Mouse (Mus musculus): ENCODE data around the gene Efr3b. TPM values are rescaled to one million over a fixed set of nuclear protein-coding genes. Genes with fewer than 3 reads are reported as not detected.
A peak's percentile ranks its signal among the peaks of the same experiment; 100 is the strongest.

The Efr3b gene
- polyA plus RNA-seq, 1 experiment = 3.2 TPM

DNA sequence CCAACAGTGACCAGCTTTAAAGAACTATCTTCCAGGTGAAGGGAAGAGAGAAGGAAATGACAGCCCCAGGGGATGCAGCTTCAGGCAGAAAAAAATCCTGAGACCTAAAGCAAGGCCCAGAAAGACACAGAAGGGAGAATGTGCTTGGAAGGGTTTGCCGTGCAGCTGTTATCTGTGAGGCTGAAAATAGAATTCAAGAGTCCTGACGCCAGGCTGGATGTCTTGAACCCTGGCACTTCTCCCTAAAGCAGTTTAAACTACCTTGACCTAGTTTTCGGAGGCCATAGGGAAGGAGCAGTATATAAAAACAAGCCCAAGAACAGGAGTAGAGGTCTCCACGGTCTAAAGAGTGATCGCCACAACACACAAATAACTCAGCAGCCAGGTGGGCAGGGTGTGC lies 3.7 kb upstream of the Efr3b start:
- Histone ChIP-seq H3K4me1 (ENCODE audit: control insufficient read depth, insufficient read depth, low read length) (no peaks in the 10 kb centered on the region), H3K27ac (ENCODE audit: insufficient read depth, low read depth, low read length) (no peak overlapping the region), H3K4me3 (ENCODE audit: insufficient read depth, low read length) (no peak overlapping the region)
- TF ChIP-seq CTCF (IDR thresholded peaks at IDR 0.05; ENCODE audit: low read depth, low read length) = no peak
- TF ChIP-seq POLR2A (IDR thresholded peaks at IDR 0.05; ENCODE audit: borderline replicate concordance, low read depth, low read length) = no peak

GRCm38 (mm10) chr12:4039046-4039445 lies 331 bp upstream of the Efr3b start:
- Histone ChIP-seq H3K27ac (ENCODE audit: insufficient read depth, low read depth, low read length) (no peak overlapping the region), H3K4me1 (ENCODE audit: control insufficient read depth, insufficient read depth, low read length) (peaks cover 7% of the 10 kb centered on the region), H3K4me3 (ENCODE audit: insufficient read depth, low read length) (peak overlapping the region; percentile 72)
- TF ChIP-seq POLR2A (IDR thresholded peaks at IDR 0.05; ENCODE audit: borderline replicate concordance, low read depth, low read length) (no peak), CTCF (IDR thresholded peaks at IDR 0.05; ENCODE audit: low read depth, low read length) (no peak)

GRCm38 (mm10) chr12:4037511-4037910 lies 1.2 kb downstream of the Efr3b start:
- no peak for TF ChIP-seq POLR2A (IDR thresholded peaks at IDR 0.05; ENCODE audit: borderline replicate concordance, low read depth, low read length)
- no peak for TF ChIP-seq CTCF (IDR thresholded peaks at IDR 0.05; ENCODE audit: low read depth, low read length)
- Histone ChIP-seq H3K4me1 (ENCODE audit: control insufficient read depth, insufficient read depth, low read length) (peaks cover 7% of the 10 kb centered on the region), H3K27ac (ENCODE audit: insufficient read depth, low read depth, low read length) (no peak overlapping the region), H3K4me3 (ENCODE audit: insufficient read depth, low read length) (0 out of 2 replicates have a peak overlapping the region, but pooled peaks have one; percentile 72)

DNA sequence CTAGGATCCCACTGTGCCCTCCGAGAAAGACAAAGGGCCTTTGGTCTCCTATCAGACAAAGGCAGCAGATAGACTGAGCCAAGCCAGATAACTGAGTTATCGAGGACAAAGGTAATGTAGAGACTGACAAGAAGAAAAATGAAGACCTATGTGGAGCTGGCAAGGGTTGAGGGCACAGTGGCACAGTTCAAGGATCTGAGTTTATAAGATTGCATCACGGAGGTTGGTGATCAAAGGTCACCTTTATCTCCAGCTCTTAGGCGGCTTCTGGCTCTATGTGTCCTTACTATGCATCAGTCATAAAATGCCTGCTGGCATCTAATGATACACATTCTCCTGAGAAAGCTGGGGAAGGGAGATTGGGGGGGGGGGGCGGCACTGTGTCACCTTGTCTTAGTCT lies 2.6 kb downstream of the Efr3b start:
- peaks cover 9% of the 10 kb centered on the region for H3K4me1 ChIP-seq (ENCODE audit: control insufficient read depth, insufficient read depth, low read length)
- H3K4me3 ChIP-seq (ENCODE audit: insufficient read depth, low read length) = no peak overlapping the region
- no peak for TF ChIP-seq CTCF (IDR thresholded peaks at IDR 0.05; ENCODE audit: low read depth, low read length)
- no peak for TF ChIP-seq POLR2A (IDR thresholded peaks at IDR 0.05; ENCODE audit: borderline replicate concordance, low read depth, low read length)
- H3K27ac ChIP-seq (ENCODE audit: insufficient read depth, low read depth, low read length) = no peak overlapping the region

GRCm38 (mm10) chr12:4029064-4029463 lies 9.7 kb downstream of the Efr3b start:
- H3K4me1 ChIP-seq (ENCODE audit: control insufficient read depth, insufficient read depth, low read length) = peaks cover 28% of the 10 kb centered on the region
- TF ChIP-seq POLR2A (IDR thresholded peaks at IDR 0.05; ENCODE audit: borderline replicate concordance, low read depth, low read length) = no peak
- H3K27ac ChIP-seq (ENCODE audit: insufficient read depth, low read depth, low read length) = no peak overlapping the region
- H3K4me3 ChIP-seq (ENCODE audit: insufficient read depth, low read length) = no peak overlapping the region

- Histone ChIP-seq H3K4me3 (ENCODE audit: insufficient read depth, low read length) (no peak overlapping the region), H3K4me1 (ENCODE audit: control insufficient read depth, insufficient read depth, low read length) (peaks cover 30% of the 10 kb centered on the region), H3K27ac (ENCODE audit: insufficient read depth, low read depth, low read length) (no peak overlapping the region)
- no peak for TF ChIP-seq POLR2A (IDR thresholded peaks at IDR 0.05; ENCODE audit: borderline replicate concordance, low read depth, low read length)
- no peak for TF ChIP-seq CTCF (IDR thresholded peaks at IDR 0.05; ENCODE audit: low read depth, low read length)
These were observed 10.2 kb downstream of the Efr3b start for GRCm38 (mm10) chr12:4028516-4028915.

GRCm38 (mm10) chr12:4024356-4024755 lies 14.4 kb downstream of the Efr3b start:
- peaks cover 37% of the 10 kb centered on the region for H3K4me1 ChIP-seq (ENCODE audit: control insufficient read depth, insufficient read depth, low read length)
- no peak overlapping the region for H3K4me3 ChIP-seq (ENCODE audit: insufficient read depth, low read length)
- TF ChIP-seq CTCF (IDR thresholded peaks at IDR 0.05; ENCODE audit: low read depth, low read length) (no peak), POLR2A (IDR thresholded peaks at IDR 0.05; ENCODE audit: borderline replicate concordance, low read depth, low read length) (no peak)
- H3K27ac ChIP-seq (ENCODE audit: insufficient read depth, low read depth, low read length) = no peak overlapping the region

DNA sequence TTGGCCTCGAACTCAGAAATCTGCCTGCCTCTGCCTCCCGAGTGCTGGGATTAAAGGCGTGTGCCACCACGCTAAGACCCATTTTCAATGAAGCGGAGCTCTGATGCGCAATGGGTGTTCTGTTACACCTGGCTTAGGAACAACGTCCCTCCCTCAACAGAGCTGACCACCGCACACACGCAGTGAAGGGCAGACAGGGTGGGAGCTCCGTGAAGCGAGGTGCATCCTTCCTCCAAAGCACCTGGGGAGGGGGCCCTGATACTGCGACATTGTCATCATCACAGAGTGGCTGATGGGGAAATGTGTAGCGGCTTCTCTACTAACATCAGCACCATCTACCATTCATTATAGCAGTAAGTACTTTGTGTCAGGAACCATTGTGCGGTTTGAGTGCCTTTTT lies 15.2 kb downstream of the Efr3b start:
- H3K27ac ChIP-seq (ENCODE audit: insufficient read depth, low read depth, low read length) = no peak overlapping the region
- no peak for TF ChIP-seq CTCF (IDR thresholded peaks at IDR 0.05; ENCODE audit: low read depth, low read length)
- no peak for TF ChIP-seq POLR2A (IDR thresholded peaks at IDR 0.05; ENCODE audit: borderline replicate concordance, low read depth, low read length)
- H3K4me1 ChIP-seq (ENCODE audit: control insufficient read depth, insufficient read depth, low read length) = peaks cover 31% of the 10 kb centered on the region
- no peak overlapping the region for H3K4me3 ChIP-seq (ENCODE audit: insufficient read depth, low read length)

DNA sequence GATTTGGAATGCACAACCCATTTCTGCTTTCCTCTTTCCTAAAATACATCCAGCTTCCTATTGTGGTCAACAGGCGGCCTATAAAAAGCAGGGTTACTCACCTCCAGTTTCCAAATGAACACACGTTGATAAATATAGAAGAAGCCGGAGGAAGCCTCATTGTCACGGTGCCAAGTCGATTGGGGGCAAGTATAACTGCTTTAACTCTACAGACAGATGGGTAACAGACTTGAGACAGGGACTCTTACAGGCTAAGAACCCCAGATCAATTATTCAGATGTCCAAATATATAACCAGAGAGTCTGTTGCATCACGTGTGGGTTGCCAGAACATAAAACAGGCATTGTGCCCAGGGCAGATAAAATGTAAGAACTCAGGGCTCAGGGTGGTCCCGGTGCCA lies 15.9 kb downstream of the Efr3b start:
- Histone ChIP-seq H3K4me1 (ENCODE audit: control insufficient read depth, insufficient read depth, low read length) (peaks cover 27% of the 10 kb centered on the region), H3K4me3 (ENCODE audit: insufficient read depth, low read length) (0 out of 2 replicates have a peak overlapping the region, but pooled peaks have one; percentile 22), H3K27ac (ENCODE audit: insufficient read depth, low read depth, low read length) (0 out of 2 replicates have a peak overlapping the region, but pooled peaks have one; percentile 23)
- TF ChIP-seq POLR2A (IDR thresholded peaks at IDR 0.05; ENCODE audit: borderline replicate concordance, low read depth, low read length) (no peak), CTCF (IDR thresholded peaks at IDR 0.05; ENCODE audit: low read depth, low read length) (no peak)

- Histone ChIP-seq H3K4me1 (ENCODE audit: control insufficient read depth, insufficient read depth, low read length) (peaks cover 26% of the 10 kb centered on the region), H3K27ac (ENCODE audit: insufficient read depth, low read depth, low read length) (no peak overlapping the region), H3K4me3 (ENCODE audit: insufficient read depth, low read length) (no peak overlapping the region)
- no peak for TF ChIP-seq POLR2A (IDR thresholded peaks at IDR 0.05; ENCODE audit: borderline replicate concordance, low read depth, low read length)
- no peak for TF ChIP-seq CTCF (IDR thresholded peaks at IDR 0.05; ENCODE audit: low read depth, low read length)
These were observed 18.2 kb downstream of the Efr3b start for GRCm38 (mm10) chr12:4020505-4020904.

DNA sequence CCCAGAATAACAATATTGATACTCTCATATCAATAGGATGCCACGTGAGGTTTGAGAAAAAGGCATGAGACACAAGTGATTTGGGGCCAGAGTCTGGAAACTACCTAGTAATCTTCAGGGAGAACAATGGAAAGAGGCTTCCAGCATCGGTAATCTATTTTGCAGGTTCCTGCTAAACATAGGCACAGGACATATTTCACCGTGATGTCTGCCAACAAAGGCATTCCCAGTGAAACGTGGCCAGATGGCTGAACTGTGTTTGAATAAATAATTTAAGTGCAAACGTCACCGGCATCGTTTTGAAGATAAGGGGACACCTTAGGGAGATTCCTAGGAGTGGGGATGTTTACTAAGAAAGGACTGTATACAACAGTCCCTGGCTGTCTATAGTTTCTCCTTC lies 22.4 kb downstream of the Efr3b start:
- Histone ChIP-seq H3K4me3 (ENCODE audit: insufficient read depth, low read length) (no peak overlapping the region), H3K27ac (ENCODE audit: insufficient read depth, low read depth, low read length) (no peak overlapping the region), H3K4me1 (ENCODE audit: control insufficient read depth, insufficient read depth, low read length) (peaks cover 6% of the 10 kb centered on the region)
- TF ChIP-seq CTCF (IDR thresholded peaks at IDR 0.05; ENCODE audit: low read depth, low read length) (no peak), POLR2A (IDR thresholded peaks at IDR 0.05; ENCODE audit: borderline replicate concordance, low read depth, low read length) (no peak)
